Mouse (Mus musculus) kidney, postnatal 4 days (tissue): ENCODE measurements at regions not wholly inside any gene's neighbourhood (a gene's known extent, or its start where the extent isn't known, plus 50 kb on each side); places are given as distances from the start of the nearest gene placed in this dataset.

Experiments
- DNase-seq, 2 experiments: peaks; one replicate each; pipeline ENCODE4 v3.0.0; 2021; ENCODE audit warnings: mixed read lengths in 2 of 2

DNA sequence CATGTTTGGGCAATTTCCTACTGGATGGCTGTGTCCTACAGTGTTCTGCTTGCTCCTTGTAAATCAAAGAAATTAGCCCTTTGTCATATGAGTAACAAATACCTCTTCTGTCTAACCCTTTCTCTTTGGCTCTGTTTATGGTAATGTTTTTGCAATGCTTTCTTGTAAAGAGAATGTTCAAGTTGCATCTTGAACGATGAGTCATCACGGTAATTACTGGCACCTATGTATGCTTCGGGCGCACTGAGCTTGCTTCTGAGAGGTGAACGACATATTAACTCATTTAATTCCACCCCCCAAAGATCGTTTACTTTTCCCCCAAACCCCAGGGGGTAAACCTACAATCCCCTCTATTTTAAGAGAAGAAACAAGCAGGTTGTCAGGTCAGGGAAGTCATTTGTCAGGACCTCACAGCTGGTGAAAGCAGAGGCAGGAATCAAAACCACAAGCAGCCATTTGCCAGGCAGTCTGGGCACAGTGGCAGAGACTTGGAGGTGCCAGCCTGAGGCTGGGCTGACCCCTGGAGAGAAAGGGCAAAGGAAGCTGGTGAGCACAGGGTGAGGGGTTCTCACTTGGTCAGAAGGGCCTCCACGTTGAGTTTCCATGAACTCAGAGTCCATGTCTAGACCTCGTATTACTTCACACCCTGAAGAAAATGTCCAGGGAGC is 87.6 kb upstream of the Atp1a1 start:
- no peak for DNase-seq

DNA sequence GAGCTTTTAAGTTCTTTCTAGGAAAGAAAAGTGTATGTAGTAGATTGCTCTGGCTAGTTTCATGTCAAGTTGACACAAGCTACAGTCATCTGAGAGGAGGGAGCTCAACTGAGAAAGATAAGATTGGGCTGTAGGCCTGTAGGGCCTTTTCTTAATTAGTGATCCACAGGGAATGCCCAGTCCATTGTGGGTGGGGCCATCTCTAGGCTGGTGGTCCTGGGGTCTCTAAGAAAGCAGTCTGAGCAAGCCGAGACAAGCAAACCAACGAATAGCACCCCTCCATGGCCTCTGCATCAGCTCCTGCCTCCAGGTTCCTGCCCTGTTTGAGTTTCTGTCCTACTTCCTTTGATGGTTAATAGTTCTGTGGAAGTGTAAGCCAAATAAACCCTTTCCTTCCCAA is 86.3 kb upstream of the Atp1a1 start:
- DNase-seq, result no peak

DNA sequence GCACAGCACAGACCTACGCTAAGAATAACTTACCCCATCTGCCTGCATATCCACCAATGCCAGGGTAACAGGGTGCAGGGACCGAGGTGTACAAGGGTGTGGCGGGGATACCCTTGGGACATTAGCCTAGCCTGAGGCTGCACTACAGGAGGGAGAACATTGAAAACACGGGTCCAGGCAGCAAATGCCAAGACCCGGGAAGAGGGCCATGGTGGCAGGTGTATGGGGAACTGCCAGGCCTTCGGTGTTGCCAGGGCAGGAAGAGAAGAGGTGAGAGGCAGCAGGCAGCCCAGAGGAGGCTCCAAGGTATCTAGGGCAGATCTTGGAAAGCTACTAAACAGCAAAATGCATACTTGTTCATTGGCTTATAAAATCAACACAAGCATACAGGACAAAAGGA is 85.7 kb upstream of the Atp1a1 start:
- no peak for DNase-seq

DNA sequence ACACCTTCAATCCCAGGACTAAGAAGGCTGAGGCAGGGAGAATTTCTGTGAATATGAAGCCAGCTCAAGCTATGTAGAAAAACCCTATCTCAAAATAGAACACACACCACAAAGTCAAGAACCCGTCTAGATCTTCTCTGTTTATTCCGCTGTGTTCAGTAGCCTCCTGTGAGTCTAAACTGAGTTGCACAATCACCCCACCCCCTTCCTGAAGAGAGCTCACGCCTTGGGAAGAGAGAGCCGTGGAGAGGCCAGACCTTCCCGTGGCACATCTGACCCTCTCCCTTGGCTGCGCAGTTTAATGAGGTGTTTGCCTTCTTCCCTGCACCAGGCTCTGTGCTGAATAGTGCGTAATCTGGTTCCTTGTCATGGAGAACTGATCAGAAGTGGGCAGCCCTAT is 80.7 kb upstream of the Atp1a1 start:
- no peak for DNase-seq

DNA sequence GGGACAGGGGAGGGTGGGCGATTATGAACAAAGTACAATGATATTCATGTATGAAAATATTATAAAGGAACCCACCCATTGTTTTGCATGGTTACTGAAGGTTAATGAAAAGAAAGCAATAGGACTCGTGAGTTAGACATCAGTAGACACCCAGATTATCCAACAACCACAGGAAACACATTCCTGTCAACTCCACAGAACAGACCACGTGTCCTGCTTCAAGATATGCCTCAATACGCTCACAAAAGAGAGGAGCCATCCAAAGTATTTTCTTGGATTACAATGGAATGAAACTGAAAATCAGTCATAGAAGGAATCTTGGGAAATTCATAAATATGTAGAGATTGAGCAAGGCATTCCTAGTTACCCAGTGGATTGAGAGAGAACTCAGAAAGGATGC is 68.5 kb upstream of the Atp1a1 start:
- no peak for DNase-seq

DNA sequence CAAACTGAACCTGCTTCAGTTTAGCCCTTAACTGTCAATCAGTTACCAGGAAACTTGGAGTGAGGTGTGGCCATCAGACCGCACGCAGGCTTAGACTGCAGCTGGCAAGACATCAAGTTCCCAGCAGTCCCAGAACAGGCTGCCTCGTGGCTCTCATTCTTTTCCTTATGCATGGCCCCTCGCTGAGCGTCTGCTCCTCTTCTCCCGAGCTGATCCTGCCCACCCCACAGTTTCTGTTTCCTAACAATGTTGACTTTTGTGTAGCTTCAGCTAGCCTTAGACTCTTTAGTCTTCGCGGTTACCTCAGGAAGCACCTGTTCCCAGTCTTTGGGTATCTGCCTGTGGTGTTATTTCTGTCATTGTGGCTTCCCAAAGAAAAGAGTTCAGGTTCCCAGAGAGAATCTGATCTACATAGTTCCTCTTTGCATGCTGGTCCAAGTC is 66.1 kb upstream of the Atp1a1 start:
- DNase-seq, result peak; percentile 51 to 70

DNA sequence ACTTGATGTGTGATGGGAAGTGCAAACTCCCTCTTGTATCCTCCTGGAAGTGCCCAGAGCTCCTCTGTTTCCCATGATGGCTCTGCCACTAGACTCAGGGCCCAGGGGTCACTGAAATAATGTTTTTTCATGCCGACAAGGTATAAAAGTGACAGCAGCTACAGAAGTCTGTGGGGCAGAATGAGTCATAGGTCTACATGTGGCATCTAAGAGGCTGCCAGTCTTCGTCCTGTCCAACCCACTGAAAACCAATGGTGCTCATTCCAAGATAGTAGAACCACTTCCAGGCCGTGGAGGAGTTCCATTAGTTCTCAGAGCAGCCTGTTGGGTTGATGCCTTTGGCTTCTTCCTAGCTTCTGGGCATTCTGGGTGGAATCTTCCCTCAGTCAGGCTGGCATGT is 65.3 kb upstream of the Atp1a1 start:
- DNase-seq, result no peak

DNA sequence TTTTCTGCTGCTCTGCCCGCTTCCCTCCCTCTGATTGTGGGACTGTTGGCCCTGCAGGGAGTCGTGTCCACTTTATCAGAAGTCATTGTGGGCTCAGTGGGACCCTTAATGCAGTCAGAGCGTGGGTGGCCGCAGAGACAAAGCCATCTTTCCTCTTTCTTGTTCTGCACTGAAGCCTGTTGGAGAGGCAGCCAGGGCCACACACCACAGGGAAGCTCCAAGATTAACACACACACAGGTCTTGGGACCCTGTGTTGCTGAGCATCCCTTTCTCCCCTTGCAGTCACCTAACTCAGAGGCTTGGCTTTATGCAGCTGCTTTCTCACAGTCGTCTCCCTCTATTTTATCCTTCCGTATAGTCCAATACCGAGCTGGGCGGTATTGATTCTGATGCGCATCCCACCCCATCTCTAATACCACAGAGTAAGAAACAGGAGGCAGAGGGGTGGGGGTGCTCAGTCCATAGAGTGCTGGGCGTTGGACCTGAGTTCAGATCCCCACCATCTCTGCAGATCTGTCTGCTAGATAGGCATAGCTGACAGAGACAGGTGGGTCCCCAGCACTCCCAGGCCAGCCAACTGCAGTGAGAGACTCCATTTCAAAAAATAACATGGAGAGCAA is 63.4 kb upstream of the Atp1a1 start:
- no peak for DNase-seq

DNA sequence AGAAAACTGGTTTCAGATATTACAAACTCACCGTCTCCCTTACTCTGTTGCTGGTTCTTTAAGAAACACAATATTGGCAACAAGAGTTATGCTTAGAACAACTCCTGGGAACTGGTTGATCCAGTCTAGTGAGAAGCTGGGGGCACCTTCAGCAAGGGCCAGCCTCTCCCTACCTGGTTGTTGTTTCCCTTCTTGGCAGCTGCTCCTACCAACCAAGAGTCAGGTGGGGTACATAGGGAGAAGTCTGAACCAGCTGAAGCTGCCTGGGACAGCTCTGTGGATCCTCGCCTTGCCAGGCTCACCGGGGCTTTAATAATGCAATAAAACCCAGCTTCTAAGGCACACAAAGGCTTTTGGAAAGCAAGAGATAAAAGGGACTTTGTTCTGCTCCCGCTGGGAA is 62.7 kb upstream of the Atp1a1 start:
- DNase-seq, result peak; percentile 26 to 48

DNA sequence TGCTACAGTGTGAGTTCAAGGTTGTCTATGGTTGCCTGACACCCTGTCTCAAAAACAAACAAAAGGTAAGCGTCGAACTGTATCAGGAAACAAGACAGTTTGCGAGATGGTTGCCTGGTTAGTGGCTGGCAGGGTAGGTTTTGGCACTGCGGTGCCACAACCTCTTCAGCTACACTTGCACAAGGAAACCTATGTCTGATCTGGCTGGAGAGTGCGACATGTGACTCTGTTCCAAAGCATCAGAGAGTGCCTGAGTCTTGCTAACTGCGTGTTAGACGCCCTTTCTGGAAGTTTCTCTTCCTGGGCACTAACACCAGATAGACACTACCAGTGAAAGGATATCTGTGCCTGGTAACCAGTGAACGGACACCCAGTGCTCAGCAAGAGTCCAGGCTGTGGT is 62.1 kb upstream of the Atp1a1 start:
- DNase-seq, result no peak

DNA sequence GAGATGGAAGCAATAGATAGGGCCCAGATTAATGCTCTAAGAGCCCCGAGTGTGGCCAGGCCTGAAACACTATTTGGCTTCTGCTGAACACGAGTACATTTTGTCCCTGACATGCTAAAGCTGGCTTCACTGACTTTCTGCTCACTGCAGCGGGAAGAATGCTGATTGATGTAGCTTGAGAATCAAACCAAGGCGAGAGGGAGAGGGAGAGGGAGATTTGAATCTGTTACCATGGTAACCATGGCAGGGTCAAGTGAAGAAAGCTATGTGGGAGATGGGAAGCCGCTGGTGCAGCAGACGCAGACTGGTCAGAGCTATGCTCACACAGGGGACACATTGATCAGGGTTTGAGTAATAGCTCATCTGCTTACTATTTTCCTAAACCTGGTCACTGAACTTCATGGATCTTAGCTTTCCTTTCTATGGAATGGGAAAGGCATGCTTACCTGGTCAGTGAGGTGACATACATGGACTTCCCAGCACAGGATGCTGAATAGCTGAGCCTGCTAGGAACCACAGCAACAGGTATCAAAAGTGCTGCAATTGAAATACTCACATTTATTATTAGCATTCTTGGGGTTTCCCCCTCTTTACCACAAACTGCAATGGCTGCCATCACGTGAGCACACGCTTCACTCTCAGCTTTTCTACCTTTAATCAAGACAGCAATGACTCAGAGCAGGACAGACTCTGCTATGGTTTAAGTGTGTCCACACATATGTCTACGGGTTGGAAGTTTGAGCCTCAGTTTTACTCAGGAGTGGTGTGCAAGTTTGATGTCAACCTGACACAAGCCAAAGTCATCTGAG is 56.9 kb upstream of the Atp1a1 start:
- DNase-seq, result peak; percentile 24 to 41

DNA sequence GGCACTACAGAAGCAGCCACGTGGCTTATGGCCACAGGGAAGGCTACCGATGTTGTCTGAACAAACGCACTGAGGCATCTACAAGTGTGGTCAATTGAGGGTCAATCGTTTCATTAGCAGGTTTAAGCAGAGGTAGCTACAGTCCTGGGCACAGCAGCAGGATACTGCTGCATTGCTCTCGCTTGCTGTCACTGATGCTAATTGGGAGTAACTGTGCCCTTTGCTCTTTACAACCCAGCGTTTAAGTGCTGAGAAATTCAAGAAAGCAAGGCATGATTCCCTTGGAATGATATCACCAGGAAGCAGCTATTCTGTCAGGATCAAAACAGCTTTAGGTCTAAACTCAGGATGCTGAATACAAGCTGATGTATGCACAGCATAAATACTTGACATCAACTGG is 56.2 kb upstream of the Atp1a1 start:
- no peak for DNase-seq

DNA sequence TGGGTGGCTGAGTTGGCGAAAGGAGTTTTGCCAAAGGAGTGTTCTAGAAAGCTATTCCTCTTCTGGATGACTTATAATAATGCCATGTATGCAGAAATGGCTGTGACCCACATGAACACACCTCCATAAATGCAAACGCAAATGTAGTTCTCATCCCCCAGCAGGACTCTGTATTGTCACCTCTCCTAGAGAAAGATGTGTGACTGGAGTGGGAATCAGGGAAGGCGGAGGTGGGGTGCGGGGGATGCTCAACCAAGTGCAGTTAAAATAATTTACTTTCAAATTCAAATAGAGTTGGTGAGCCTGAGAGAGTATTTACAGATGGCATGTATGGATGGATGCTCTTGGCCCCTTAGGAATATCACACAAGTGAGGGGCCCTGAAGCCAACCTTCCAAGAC is 55.7 kb upstream of the Atp1a1 start:
- no peak for DNase-seq

DNA sequence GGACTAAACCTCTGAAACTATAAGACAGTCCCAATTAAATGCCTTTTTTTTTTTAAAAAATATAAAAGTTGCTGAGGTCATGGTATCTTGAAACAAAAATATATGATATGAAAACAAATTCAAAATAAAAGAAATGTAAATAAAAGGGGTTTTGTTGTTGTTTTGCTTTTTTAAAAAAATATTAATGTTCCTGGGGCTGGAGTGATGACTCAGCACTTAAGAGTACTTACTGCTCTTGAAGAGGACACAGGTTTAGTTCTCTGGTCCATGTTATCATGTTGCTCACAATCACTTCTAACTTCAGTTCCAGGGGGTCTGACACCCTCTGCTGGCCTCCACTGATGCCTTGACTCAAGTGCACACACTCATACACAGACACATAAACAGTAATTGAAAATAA is 53.5 kb upstream of the Atp1a1 start:
- no peak for DNase-seq

DNA sequence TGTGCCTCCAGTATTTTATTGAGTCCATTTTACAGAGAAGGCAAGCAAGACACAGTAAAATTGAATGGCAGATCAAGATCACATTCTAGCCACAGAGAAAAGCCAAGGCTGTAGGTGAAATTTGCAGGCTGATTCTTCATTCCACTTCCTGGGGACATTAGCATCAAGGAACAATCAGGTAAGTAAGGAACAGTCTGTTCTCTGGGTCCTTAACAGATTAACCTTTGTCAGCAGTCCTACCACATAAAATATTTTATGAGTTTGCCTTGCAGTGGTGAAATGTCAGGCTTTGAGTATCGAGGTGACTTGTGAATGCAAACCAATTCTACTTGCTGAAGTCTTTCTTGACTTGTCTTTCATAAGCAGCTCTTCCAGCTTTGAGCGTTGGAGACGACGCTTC is 50.2 kb upstream of the Atp1a1 start:
- no peak for DNase-seq
